Mouse (Mus musculus): ENCODE measurements at regions not wholly inside any gene's neighbourhood (a gene's known extent, or its start where the extent isn't known, plus 50 kb on each side); places are given as distances from the start of the nearest gene placed in this dataset.

GRCm38 (mm10) chr13:80989756-80990155 is 106.6 kb downstream of the Arrdc3 start:
- no peak for TF ChIP-seq POLR2A (IDR thresholded peaks at IDR 0.05; ENCODE audit: borderline replicate concordance, extremely low read depth, insufficient read depth, insufficient read length, poor library complexity, severe bottlenecking)
- no peak for TF ChIP-seq CTCF (IDR thresholded peaks at IDR 0.05; ENCODE audit: borderline replicate concordance, extremely low read depth, insufficient read depth, insufficient read length)
